8 mouse cellular contexts compared by ENCODE assay signal in the genomic region with DNA sequence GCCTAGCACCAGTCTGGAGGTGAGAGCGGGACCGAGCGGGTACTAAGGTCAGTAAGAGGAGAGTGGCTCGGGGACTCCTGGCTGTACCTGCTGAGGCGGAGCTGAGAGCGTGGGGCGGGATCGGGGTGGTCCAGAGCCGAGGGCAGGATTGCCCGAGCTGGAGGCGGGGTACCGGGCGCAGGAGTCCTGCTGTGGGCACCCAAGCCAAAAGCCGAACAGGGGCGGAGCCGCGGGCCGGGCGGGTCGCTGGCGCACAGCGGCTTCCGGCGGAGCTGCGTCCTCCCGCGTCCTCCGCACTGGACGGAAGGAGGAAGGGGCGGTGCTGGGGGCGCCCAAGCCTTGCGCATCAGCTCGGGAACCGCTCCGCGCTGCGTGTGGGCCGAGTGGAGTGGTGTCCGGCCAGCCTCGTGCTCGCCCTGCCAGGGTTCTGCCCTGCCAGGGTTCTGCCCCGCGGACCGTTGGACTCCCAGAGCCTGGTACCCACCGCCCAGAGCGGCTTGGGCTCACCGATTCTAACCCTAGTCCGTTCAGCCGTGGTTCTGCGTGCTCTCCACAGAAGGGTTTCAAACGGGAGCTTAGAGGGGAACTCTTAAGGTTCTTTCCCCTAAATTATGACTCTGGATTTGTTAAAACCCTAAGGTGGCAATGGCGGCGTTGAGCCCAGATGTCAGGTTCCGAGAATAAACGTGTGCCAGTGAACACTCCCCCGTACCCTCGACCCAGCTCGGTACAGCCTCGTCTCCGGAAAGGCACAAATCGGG. TPM values are rescaled to one million over a fixed set of nuclear protein-coding genes. Genes with fewer than 3 reads are reported as not detected.
DNase-seq lines count a peak whose midpoint lies in the region; ATAC-seq and TF ChIP-seq lines count a peak whose summit lies in the region.

A gene (minus strand): TSS at position 262 of the 761 bp plus-strand sequence.

- peaks cover 23 to 32% of the 10 kb centered on the region in 2 experiments for H3K36me3 ChIP-seq in CH12.LX (replicated peaks in 1 of 2; ENCODE audit: control insufficient read depth in 1 of 2, insufficient read depth in 1 of 2, low read length in 1 of 2)
- H3K36me3 ChIP-seq in forebrain, embryonic 13.5 days (ENCODE audit: poor library complexity, severe bottlenecking), result peaks cover 30% of the 10 kb centered on the region
- H3K36me3 ChIP-seq in liver, postnatal 0 days (replicated peaks; ENCODE audit: insufficient read depth, low read length), result peaks cover 5% of the 10 kb centered on the region
- H3K36me3 ChIP-seq in neural tube, embryonic 14.5 days (ENCODE audit: control insufficient read depth, insufficient read depth, low read length), result peaks cover 12% of the 10 kb centered on the region

- ATAC-seq in forebrain, embryonic 13.5 days, result peak; percentile 99
- peak; percentile 96 for ATAC-seq in liver, postnatal 0 days
- ATAC-seq in neural tube, embryonic 14.5 days (ENCODE audit: low read depth), result peak; percentile 98

- TF ChIP-seq EP300 in CH12.LX (IDR thresholded peaks at IDR 0.05; ENCODE audit: low read length), result no peak; the same call in 1 of the 2 replicates
- no peak for TF ChIP-seq EP300 in liver, postnatal 0 days (IDR thresholded peaks at IDR 0.05; ENCODE audit: low read depth)

- H3K4me3 ChIP-seq in CH12.LX (replicated peaks in 1 of 3; ENCODE audit: low read depth in 2 of 3, low read length in 2 of 3, poor library complexity in 1 of 3), result peak within 1 kb of the TSS; percentile 67 to 88 (median 76)
- H3K4me3 ChIP-seq in forebrain, embryonic 13.5 days, result peak within 1 kb of the TSS; percentile 81
- H3K4me3 ChIP-seq in liver, postnatal 0 days (ENCODE audit: low read depth, low read length), result peak within 1 kb of the TSS; percentile 72
- H3K4me3 ChIP-seq in neural tube, embryonic 14.5 days (ENCODE audit: low read depth, low read length), result peak within 1 kb of the TSS; percentile 79

- H3K79me2 ChIP-seq in CH12.LX (replicated peaks; ENCODE audit: control insufficient read depth, extremely low read depth, insufficient read depth, poor library complexity, severe bottlenecking), result peaks cover 48% of the 10 kb centered on the region

- intact Hi-C loops in heart, postnatal 10 days (cut with DNase I), result loop anchor here (2.0 to 5.0 kb wide), 2 partner anchors 55 to 106 kb away; a partner anchor contains a TSS

- H3K9ac ChIP-seq in CH12.LX (ENCODE audit: insufficient read depth, low read depth), result peak within 1 kb of the TSS; percentile 96
- H3K9ac ChIP-seq in forebrain, embryonic 13.5 days, result peak within 1 kb of the TSS; percentile 96
- peak within 1 kb of the TSS; percentile 82 for H3K9ac ChIP-seq in liver, postnatal 0 days (replicated peaks)
- H3K9ac ChIP-seq in neural tube, embryonic 14.5 days (replicated peaks; ENCODE audit: low read depth, low read length), result peak within 1 kb of the TSS; percentile 94

- H3K4me1 ChIP-seq in CH12.LX (ENCODE audit: control insufficient read depth in 1 of 2, insufficient read depth in 2 of 2), result peaks cover 10 to 46% of the 10 kb centered on the region in 2 experiments
- H3K4me1 ChIP-seq in forebrain, embryonic 13.5 days, result peaks cover 19% of the 10 kb centered on the region
- H3K4me1 ChIP-seq in liver, postnatal 0 days (ENCODE audit: insufficient read depth), result peaks cover 18% of the 10 kb centered on the region
- H3K4me1 ChIP-seq in neural tube, embryonic 14.5 days (ENCODE audit: control insufficient read depth, insufficient read depth, low read length), result peaks cover 12% of the 10 kb centered on the region; the same call in 1 of the 2 replicates

- no peak; the same call in none of the 2 replicates for TF ChIP-seq RAD21 in CH12.LX (IDR thresholded peaks at IDR 0.05; ENCODE audit: low read depth, low read length)

- TF ChIP-seq POLR2A in CH12.LX (IDR thresholded peaks at IDR 0.05; ENCODE audit: low read depth, low read length), result peak; percentile 96

- peak within 1 kb of the TSS; percentile 89 for H3K4me2 ChIP-seq in CH12.LX (ENCODE audit: insufficient read depth, low read depth, poor library complexity, severe bottlenecking)
- H3K4me2 ChIP-seq in forebrain, embryonic 13.5 days, result peak within 1 kb of the TSS; percentile 66
- H3K4me2 ChIP-seq in liver, postnatal 0 days (ENCODE audit: low read depth, low read length), result peak within 1 kb of the TSS; percentile 85
- peak within 1 kb of the TSS; percentile 63 for H3K4me2 ChIP-seq in neural tube, embryonic 14.5 days (ENCODE audit: low read depth, low read length)

- 0 out of 4 replicates have a peak, but pooled peaks of 1 of the 2 experiments have one; percentile 4 for TF ChIP-seq CTCF in CH12.LX (conservative IDR thresholded peaks at IDR 0.05 in 1 of 2, IDR thresholded peaks at IDR 0.05 in 1 of 2; ENCODE audit: low read depth in 2 of 2, low read length in 2 of 2)
- no peak for TF ChIP-seq CTCF in liver, postnatal 0 days (IDR thresholded peaks at IDR 0.05; ENCODE audit: low read depth)

- no peaks in the 10 kb centered on the region for H3K27me3 ChIP-seq in CH12.LX (replicated peaks)
- no peaks in the 10 kb centered on the region for H3K27me3 ChIP-seq in forebrain, embryonic 13.5 days
- no peaks in the 10 kb centered on the region for H3K27me3 ChIP-seq in liver, postnatal 0 days (ENCODE audit: insufficient read depth, low read length)
- no peaks in the 10 kb centered on the region for H3K27me3 ChIP-seq in neural tube, embryonic 14.5 days (ENCODE audit: control insufficient read depth, insufficient read depth, low read length)

- WGBS in forebrain, embryonic 13.5 days, result under 1% methylated on average over 57 of the region's 61 CpGs
- WGBS in large intestine, adult 2 months, result under 1% methylated on average over 59 of the region's 61 CpGs
- WGBS in liver, postnatal 0 days (ENCODE audit: insufficient replicate concordance), result 1% methylated on average over 39 of the region's 61 CpGs
- WGBS in neural tube, embryonic 14.5 days, result under 1% methylated on average over 56 of the region's 61 CpGs

- H3K9me3 ChIP-seq in CH12.LX (replicated peaks; ENCODE audit: low read length), result no peaks in the 10 kb centered on the region
- H3K9me3 ChIP-seq in forebrain, embryonic 13.5 days (replicated peaks), result no peaks in the 10 kb centered on the region
- no peaks in the 10 kb centered on the region for H3K9me3 ChIP-seq in liver, postnatal 0 days (ENCODE audit: low read length)
- H3K9me3 ChIP-seq in neural tube, embryonic 14.5 days (ENCODE audit: control insufficient read depth, low read length), result no peaks in the 10 kb centered on the region

- dilution Hi-C loops in CH12.LX (cut with MboI; ENCODE audit: extremely low pct_ligation_motif_present, extremely low pct_unique_long_range_greater_than_20kb, low sequenced_read_pairs), result no loop called here

- in situ Hi-C loops in CH12.LX (cut with MboI; ENCODE audit: low pct_ligation_motif_present, low pct_unique_long_range_greater_than_20kb, low sequenced_read_pairs), result loop anchor here (5.0 kb wide), 1 partner anchor 45 kb away; no protein-coding TSS in a partner anchor

- H3K27ac ChIP-seq in CH12.LX (ENCODE audit: insufficient read depth, low read depth), result peak within 1 kb of the TSS; percentile 81
- peak within 1 kb of the TSS; percentile 83 for H3K27ac ChIP-seq in forebrain, embryonic 13.5 days
- peak within 1 kb of the TSS; percentile 96 for H3K27ac ChIP-seq in liver, postnatal 0 days (ENCODE audit: low read depth)
- H3K27ac ChIP-seq in neural tube, embryonic 14.5 days (ENCODE audit: low read depth, low read length), result peak within 1 kb of the TSS; percentile 84

- DNase-seq in CH12.LX (ENCODE audit: extremely low read depth), result peak; percentile 87
- DNase-seq in c-Kit-positive CD71-positive TER-119-positive erythroid progenitor cells, embryonic 14.5 days (ENCODE audit: low spot score), result peak; percentile 78
- peak; percentile 95 to 96 for DNase-seq in heart, postnatal 10 days
- peak; percentile 73 for DNase-seq in large intestine, adult 2 months (ENCODE audit: low read depth, low spot score)
- peak; percentile 94 for DNase-seq in liver, postnatal 0 days
- peak; percentile 92 for DNase-seq in testis, postnatal 10 days (ENCODE audit: low spot score)

TF ChIP-seq in CH12.LX, 34 proteins besides CTCF, POLR2A, EP300 and RAD21 (continues in another document):
- TF ChIP-seq MXI1 (IDR thresholded peaks at IDR 0.05; ENCODE audit: low read depth, low read length) (peak; percentile 86), MEF2A (IDR thresholded peaks at IDR 0.05; ENCODE audit: borderline replicate concordance, low read depth, low read length) (peak; percentile 89), HCFC1 (IDR thresholded peaks at IDR 0.05; ENCODE audit: low read depth, low read length) (peak; percentile 78), ETS1 (conservative IDR thresholded peaks at IDR 0.05; ENCODE audit: low read depth, low read length) (peak; percentile 51), NRF1 (IDR thresholded peaks at IDR 0.05; ENCODE audit: low read depth, low read length) (peak; percentile 78), POLR2AphosphoS2 (IDR thresholded peaks at IDR 0.05; ENCODE audit: low read depth, low read length) (peak; percentile 97), GABPA (IDR thresholded peaks at IDR 0.05; ENCODE audit: insufficient replicate concordance, low read depth, low read length) (no peak; the same call in 1 of the 2 replicates), ZMIZ1 (IDR thresholded peaks at IDR 0.05; ENCODE audit: low read depth, low read length) (peak; percentile 97), MAX (IDR thresholded peaks at IDR 0.05; ENCODE audit: low read length) (peak; percentile 93), CHD2 (IDR thresholded peaks at IDR 0.05; ENCODE audit: low read length) (peak; percentile 20; the same call in 1 of the 2 replicates), MAZ (IDR thresholded peaks at IDR 0.05; ENCODE audit: low read depth, low read length) (peak; percentile 92), USF1 (IDR thresholded peaks at IDR 0.05; ENCODE audit: low read depth, low read length) (no peak), BHLHE40 (IDR thresholded peaks at IDR 0.05; ENCODE audit: low read depth, low read length) (peak; percentile 40; the same call in 1 of the 2 replicates), ZC3H11A (IDR thresholded peaks at IDR 0.05; ENCODE audit: low read depth, low read length) (no peak), IRF4 (IDR thresholded peaks at IDR 0.05; ENCODE audit: low read depth, low read length) (peak; percentile 77), NELFE (IDR thresholded peaks at IDR 0.05; ENCODE audit: low read depth, low read length) (peak; percentile 96), MAFK (IDR thresholded peaks at IDR 0.05; ENCODE audit: insufficient replicate concordance, low read length) (0 out of 2 replicates have a peak, but pooled peaks have one; percentile 7)

RNA-seq across cellular contexts. Expression of the gene that starts here (rescaled TPM):
- total RNA-seq in CH12.LX (2012; rRNA removed), result 47.3 and 67.7 TPM in 2 replicates
- total RNA-seq in CH12.LX (2014; rRNA removed), result 44.9 and 45.3 TPM in 2 replicates
- 82.9 and 93.2 TPM in 2 replicates for polyA plus RNA-seq in CH12.LX (2012; ENCODE audit: insufficient read length, low read depth)
- 145 and 153 TPM in 2 replicates for polyA plus RNA-seq in forebrain, embryonic 13.5 days (2015; fragmentation: Nextera tagmentation; extraction: Ambion mirVana)
- total RNA-seq in heart, postnatal 10 days (2021), result 10 to 100 TPM; 32.2 to 33.6 TPM
- 16.8 and 16.9 TPM in 2 replicates for polyA plus RNA-seq in large intestine, adult 2 months (2012; rRNA removed)
- 17.9 and 22.2 TPM in 2 replicates for polyA plus RNA-seq in liver, postnatal 0 days (2015; fragmentation: Nextera tagmentation; extraction: Ambion mirVana)
- polyA plus RNA-seq in neural tube, embryonic 14.5 days (2014; fragmentation: Nextera tagmentation; extraction: Ambion mirVana), result 130 and 141 TPM in 2 replicates

Comparison
In these comparisons a context has a peak if more than half of its experiments do, and no peak if none do; other contexts are left out.
1. Peak in every context shown above with its lines: DNase-seq, ATAC-seq, H3K4me3 ChIP-seq and H3K27ac ChIP-seq.